Mouse (Mus musculus) liver, adult 10 weeks (tissue): Measurements from ENCODE around the gene Pipox. TPM values are rescaled to one million over a fixed set of nuclear protein-coding genes. Genes with fewer than 3 reads are reported as not detected.

Source experiments
- polyA plus RNA-seq: library from polyadenylated mRNA; stranded (reverse); fragments of 350-450 nt; fragmentation: Illumina TruSeq; extraction: RNeasy Lipid Tissue Mini Kit (QIAGEN cat#74804); gene quantifications from one replicate; pipeline ENCODE4 v1.2.3, GENCODE M21; 2014; ENCODE audit warnings: low read depth, low replicate concordance

Gene Pipox
- 254 TPM for polyA plus RNA-seq

GRCm38 (mm10) chr11:77893787-77894718, at the start of gene Pipox:
TSS of gene Pipox (minus strand) at chr11:77894096.

GRCm38 (mm10) chr11:77930751-77931540, 37.0 kb upstream of the Pipox start, which contains the start of gene Sez6:
TSS of gene Sez6 (plus strand) at chr11:77930800.

Other genes starting within 250 kb of the Pipox start
- 35.6 TPM for gene Nufip2, start 207.9 kb downstream of the Pipox start, polyA plus RNA-seq
- not detected for gene Cryba1, start 168.8 kb downstream of the Pipox start, polyA plus RNA-seq
- gene Myo18a, start 130.8 kb downstream of the Pipox start, polyA plus RNA-seq, result 8.7 TPM
- not detected for gene Gm10277, start 106.3 kb downstream of the Pipox start, polyA plus RNA-seq
- not detected for gene Sez6, start 36.7 kb upstream of the Pipox start, polyA plus RNA-seq
- 7.1 TPM for gene Phf12, start 88.7 kb upstream of the Pipox start, polyA plus RNA-seq
- gene Dhrs13, start 138.2 kb upstream of the Pipox start, polyA plus RNA-seq, result 3.3 TPM
- 8.4 TPM for gene Flot2, start 143.8 kb upstream of the Pipox start, polyA plus RNA-seq
- gene Eral1, start 186.3 kb upstream of the Pipox start, polyA plus RNA-seq, result 5.7 TPM
- gene Fam222b, start 200.6 kb upstream of the Pipox start, polyA plus RNA-seq, result 6.3 TPM